Mouse (Mus musculus): ENCODE data around the gene Kctd7. TPM values are rescaled to one million over a fixed set of nuclear protein-coding genes. Genes with fewer than 3 reads are reported as not detected.
A peak's percentile ranks its signal among the peaks of the same experiment; 100 is the strongest.

Kctd7 gene
- polyA plus RNA-seq, 1 experiment: 1.3 TPM

DNA sequence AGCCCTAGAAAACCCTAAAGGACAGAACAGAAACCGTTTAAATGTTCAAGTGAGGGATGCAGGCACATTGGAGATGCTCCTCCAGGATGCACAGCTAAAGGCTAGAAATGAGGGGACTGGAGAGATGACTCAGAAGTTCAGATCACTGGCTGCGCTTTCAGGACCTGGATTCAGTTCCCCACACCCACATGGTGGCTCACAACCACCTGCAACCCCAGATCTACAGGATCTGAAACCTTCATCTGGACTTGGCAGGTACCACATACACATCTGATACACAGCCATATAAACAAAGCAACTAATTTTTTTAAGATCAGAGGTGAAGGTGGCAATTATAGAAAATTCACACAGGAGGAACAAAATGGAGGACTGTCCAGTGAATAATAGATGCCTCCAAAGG, 22.3 kb upstream of the Kctd7 start:
- TF ChIP-seq CTCF (IDR thresholded peaks at IDR 0.05; ENCODE audit: extremely low read depth, insufficient read length, insufficient replicate concordance, low read depth, low read length) (no peak), POLR2A (IDR thresholded peaks at IDR 0.05; ENCODE audit: low read depth, low read length) (no peak)
- no peak overlapping the region for H3K27ac ChIP-seq (ENCODE audit: insufficient read depth, low read depth, low read length)
- WGBS: 89% methylated on average over 2 of the region's 2 CpGs

DNA sequence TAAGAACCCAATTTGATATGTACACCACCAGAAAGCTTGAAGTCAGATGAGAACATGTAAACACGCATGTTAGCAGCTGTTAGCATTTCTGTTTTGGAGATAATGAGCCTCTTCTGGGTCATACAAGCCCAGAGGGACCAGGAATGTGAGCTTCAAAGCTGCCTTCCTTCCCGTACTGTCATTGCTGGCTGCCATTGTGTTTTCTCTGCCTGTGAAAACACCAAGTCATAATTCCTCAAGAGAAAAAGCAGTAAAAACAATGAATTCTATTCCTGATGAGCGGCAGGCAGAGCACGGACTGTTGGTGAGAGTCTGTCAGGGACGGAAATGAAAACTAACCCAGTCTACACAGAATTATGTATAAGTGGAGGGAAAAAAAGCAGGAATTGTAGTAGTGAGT, 20.4 kb upstream of the Kctd7 start:
- Histone ChIP-seq H3K27ac (ENCODE audit: insufficient read depth, low read depth, low read length) (no peak overlapping the region), H3K4me1 (ENCODE audit: control insufficient read depth, insufficient read depth, insufficient read length, low read length) (0 out of 2 replicates have a peak, but pooled peaks cover 1% of the 10 kb centered on the region), H3K27me3 (ENCODE audit: control insufficient read depth, insufficient read depth, low read length) (no peaks in the 10 kb centered on the region), H3K36me3 (ENCODE audit: control insufficient read depth, insufficient read depth, low read length) (no peaks in the 10 kb centered on the region), H3K4me3 (ENCODE audit: low read depth, low read length) (no peak overlapping the region)
- TF ChIP-seq CTCF (IDR thresholded peaks at IDR 0.05; ENCODE audit: extremely low read depth, insufficient read length, insufficient replicate concordance, low read depth, low read length) (no peak), POLR2A (IDR thresholded peaks at IDR 0.05; ENCODE audit: low read depth, low read length) (no peak)
- WGBS: 85% methylated on average over 5 of the region's 5 CpGs

More for the DNA sequence above, 22.3 kb upstream of the Kctd7 start:
- H3K27me3 ChIP-seq (ENCODE audit: control insufficient read depth, insufficient read depth, low read length): no peaks in the 10 kb centered on the region
- no peaks in the 10 kb centered on the region for H3K36me3 ChIP-seq (ENCODE audit: control insufficient read depth, insufficient read depth, low read length)
- H3K4me3 ChIP-seq (ENCODE audit: low read depth, low read length): no peak overlapping the region
- H3K4me1 ChIP-seq (ENCODE audit: control insufficient read depth, insufficient read depth, insufficient read length, low read length): 0 out of 2 replicates have a peak, but pooled peaks cover 1% of the 10 kb centered on the region

DNA sequence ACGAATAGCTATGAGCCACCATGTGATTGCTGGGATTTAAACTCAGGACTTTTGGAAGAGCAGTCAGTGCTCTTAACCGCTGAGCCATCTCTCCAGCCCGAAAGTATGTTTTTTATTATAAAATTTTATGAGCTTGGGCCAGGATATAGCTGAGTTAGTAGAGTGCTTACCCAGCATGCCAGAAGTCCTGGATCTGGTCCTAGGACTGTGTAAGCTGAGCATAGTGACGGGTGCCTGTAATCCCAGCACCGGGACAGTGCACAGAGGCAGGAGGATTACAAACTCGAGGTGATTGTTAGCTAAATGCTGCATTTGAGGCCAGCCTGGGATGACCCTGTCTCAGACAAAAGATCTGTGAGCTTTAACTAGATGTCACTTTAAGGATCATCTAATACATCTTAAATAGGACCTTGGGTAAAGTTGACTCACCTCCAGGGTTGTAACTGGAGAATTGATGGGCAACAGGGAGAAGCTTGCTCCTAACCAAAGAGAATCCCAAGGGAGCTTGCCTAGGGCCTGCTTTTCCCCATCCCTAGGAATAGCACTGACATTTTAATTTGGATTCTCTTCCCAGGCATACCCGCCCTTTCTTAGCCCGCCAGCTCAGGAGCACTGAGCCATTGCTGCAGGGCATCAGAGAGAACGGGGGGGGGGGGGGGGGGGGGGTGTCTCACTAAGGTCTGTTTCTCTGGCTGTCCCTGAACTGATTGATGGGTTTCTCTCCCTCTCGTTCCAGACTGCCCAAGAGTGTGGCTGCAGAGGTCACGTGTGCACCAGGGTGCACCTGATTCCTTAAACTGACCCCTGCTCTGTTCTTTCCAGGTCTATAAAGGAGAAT, 15.8 kb upstream of the Kctd7 start:
- H3K4me3 ChIP-seq (ENCODE audit: low read depth, low read length): no peak overlapping the region
- TF ChIP-seq POLR2A (IDR thresholded peaks at IDR 0.05; ENCODE audit: low read depth, low read length) (no peak), CTCF (IDR thresholded peaks at IDR 0.05; ENCODE audit: extremely low read depth, insufficient read length, insufficient replicate concordance, low read depth, low read length) (no peak)
- H3K27ac ChIP-seq (ENCODE audit: insufficient read depth, low read depth, low read length): 0 out of 2 replicates have a peak overlapping the region, but pooled peaks have one; percentile 71
- WGBS: 69% methylated on average over 11 of the region's 11 CpGs
- H3K36me3 ChIP-seq (ENCODE audit: control insufficient read depth, insufficient read depth, low read length): no peaks in the 10 kb centered on the region
- no peaks in the 10 kb centered on the region for H3K27me3 ChIP-seq (ENCODE audit: control insufficient read depth, insufficient read depth, low read length)
- H3K4me1 ChIP-seq (ENCODE audit: control insufficient read depth, insufficient read depth, insufficient read length, low read length): no peaks in the 10 kb centered on the region

DNA sequence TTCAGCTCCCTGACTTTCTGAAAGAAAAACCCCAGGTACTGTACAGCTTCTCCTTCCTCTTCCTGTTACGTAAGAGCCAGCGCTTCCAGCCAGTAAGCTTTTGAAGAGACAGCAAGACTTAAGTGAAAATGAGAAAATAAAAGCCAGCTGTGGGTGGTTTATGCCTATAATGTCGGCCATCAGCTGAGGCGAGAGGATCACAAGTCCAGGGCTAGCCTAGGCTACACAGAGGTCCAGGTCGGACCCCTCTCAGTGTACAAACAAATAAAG, 15.2 kb upstream of the Kctd7 start:
- no peak overlapping the region for H3K4me3 ChIP-seq (ENCODE audit: low read depth, low read length)
- no peaks in the 10 kb centered on the region for H3K4me1 ChIP-seq (ENCODE audit: control insufficient read depth, insufficient read depth, insufficient read length, low read length)
- no peak for TF ChIP-seq POLR2A (IDR thresholded peaks at IDR 0.05; ENCODE audit: low read depth, low read length)
- TF ChIP-seq CTCF (IDR thresholded peaks at IDR 0.05; ENCODE audit: extremely low read depth, insufficient read length, insufficient replicate concordance, low read depth, low read length): no peak
- H3K27me3 ChIP-seq (ENCODE audit: control insufficient read depth, insufficient read depth, low read length): no peaks in the 10 kb centered on the region
- WGBS: 72% methylated on average over 5 of the region's 5 CpGs
- no peaks in the 10 kb centered on the region for H3K36me3 ChIP-seq (ENCODE audit: control insufficient read depth, insufficient read depth, low read length)
- peak overlapping the region; percentile 71 for H3K27ac ChIP-seq (ENCODE audit: insufficient read depth, low read depth, low read length)

DNA sequence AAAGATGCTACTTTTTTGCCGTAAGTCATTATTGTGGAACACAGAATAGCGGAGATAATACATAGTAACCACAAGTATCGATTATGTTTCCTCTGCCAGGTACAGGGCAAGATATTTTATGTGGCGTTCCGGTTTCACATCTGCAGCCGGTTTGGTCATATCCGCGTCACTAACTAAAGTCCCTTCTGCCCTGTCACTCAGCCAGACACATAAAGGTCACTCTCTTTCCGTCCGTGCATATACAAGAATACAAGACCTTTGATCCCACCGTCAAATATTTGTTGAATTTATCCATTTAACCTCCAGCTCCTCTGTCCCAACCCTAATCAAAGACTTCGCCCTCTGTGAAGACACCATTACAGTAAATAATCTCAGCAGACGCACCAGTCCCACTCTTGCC, 8.1 kb upstream of the Kctd7 start:
- peaks cover 1% of the 10 kb centered on the region; the same call in 1 of the 2 replicates for H3K36me3 ChIP-seq (ENCODE audit: control insufficient read depth, insufficient read depth, low read length)
- H3K4me1 ChIP-seq (ENCODE audit: control insufficient read depth, insufficient read depth, insufficient read length, low read length): no peaks in the 10 kb centered on the region
- WGBS: 87% methylated on average over 13 of the region's 13 CpGs
- no peak for TF ChIP-seq POLR2A (IDR thresholded peaks at IDR 0.05; ENCODE audit: low read depth, low read length)
- no peak for TF ChIP-seq CTCF (IDR thresholded peaks at IDR 0.05; ENCODE audit: extremely low read depth, insufficient read length, insufficient replicate concordance, low read depth, low read length)
- H3K27ac ChIP-seq (ENCODE audit: insufficient read depth, low read depth, low read length): no peak overlapping the region
- H3K4me3 ChIP-seq (ENCODE audit: low read depth, low read length): no peak overlapping the region
- no peaks in the 10 kb centered on the region for H3K27me3 ChIP-seq (ENCODE audit: control insufficient read depth, insufficient read depth, low read length)

DNA sequence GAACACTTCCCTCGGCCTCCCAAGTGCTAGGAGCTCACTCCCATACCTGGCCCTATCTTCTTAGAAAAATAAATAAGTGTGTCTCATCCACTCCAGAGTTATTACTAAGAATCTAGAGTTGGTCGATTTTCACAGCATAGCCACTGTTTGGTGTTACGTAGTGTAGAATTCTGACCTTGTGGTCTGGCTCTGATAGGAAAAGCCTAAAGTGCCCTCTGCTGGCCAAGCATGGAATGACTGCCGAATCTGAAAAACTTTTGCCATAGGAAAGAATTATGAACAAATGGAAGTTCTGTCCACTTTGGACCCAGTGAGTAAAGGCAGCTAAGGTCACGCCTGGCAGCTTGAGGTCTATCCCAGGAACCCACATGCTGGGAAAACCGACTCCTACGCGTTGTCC, 5.3 kb upstream of the Kctd7 start:
- Histone ChIP-seq H3K4me3 (ENCODE audit: low read depth, low read length) (no peak overlapping the region), H3K27me3 (ENCODE audit: control insufficient read depth, insufficient read depth, low read length) (no peaks in the 10 kb centered on the region), H3K4me1 (ENCODE audit: control insufficient read depth, insufficient read depth, insufficient read length, low read length) (peaks cover 6% of the 10 kb centered on the region), H3K27ac (ENCODE audit: insufficient read depth, low read depth, low read length) (no peak overlapping the region), H3K36me3 (ENCODE audit: control insufficient read depth, insufficient read depth, low read length) (peaks cover 1% of the 10 kb centered on the region; the same call in 1 of the 2 replicates)
- 18% methylated on average over 8 of the region's 8 CpGs for WGBS
- TF ChIP-seq POLR2A (IDR thresholded peaks at IDR 0.05; ENCODE audit: low read depth, low read length) (no peak), CTCF (IDR thresholded peaks at IDR 0.05; ENCODE audit: extremely low read depth, insufficient read length, insufficient replicate concordance, low read depth, low read length) (no peak)

DNA sequence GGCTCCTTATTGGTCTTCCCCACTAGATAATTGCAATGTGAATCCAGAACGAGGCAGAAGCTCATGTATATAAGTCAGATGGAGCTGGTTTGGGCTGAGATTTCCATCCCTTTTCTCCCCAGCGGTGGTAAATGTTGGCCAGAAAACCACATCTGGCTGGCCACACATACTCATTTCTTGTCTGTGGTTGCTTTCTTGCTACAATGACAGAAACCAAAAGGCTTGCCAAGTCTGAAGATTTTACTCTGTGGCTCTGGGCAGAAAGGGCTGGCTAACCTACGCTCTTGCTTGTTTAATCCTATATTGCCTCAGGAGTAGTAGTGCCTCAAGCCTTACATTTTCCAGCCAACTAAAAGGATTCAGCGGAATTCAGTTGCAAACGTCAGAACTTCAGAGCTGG, 3.5 kb upstream of the Kctd7 start:
- Histone ChIP-seq H3K4me1 (ENCODE audit: control insufficient read depth, insufficient read depth, insufficient read length, low read length) (peaks cover 10% of the 10 kb centered on the region), H3K4me3 (ENCODE audit: low read depth, low read length) (no peak overlapping the region), H3K36me3 (ENCODE audit: control insufficient read depth, insufficient read depth, low read length) (no peaks in the 10 kb centered on the region), H3K27me3 (ENCODE audit: control insufficient read depth, insufficient read depth, low read length) (no peaks in the 10 kb centered on the region), H3K27ac (ENCODE audit: insufficient read depth, low read depth, low read length) (no peak overlapping the region)
- no peak for TF ChIP-seq CTCF (IDR thresholded peaks at IDR 0.05; ENCODE audit: extremely low read depth, insufficient read length, insufficient replicate concordance, low read depth, low read length)
- TF ChIP-seq POLR2A (IDR thresholded peaks at IDR 0.05; ENCODE audit: low read depth, low read length): no peak
- WGBS: 75% methylated on average over 5 of the region's 5 CpGs

Measured in small intestine, adult 2 months (tissue).